Mouse (Mus musculus) gastrocnemius, postnatal 25 days (tissue): Measurements from ENCODE around the gene Stum. TPM values are rescaled to one million over a fixed set of nuclear protein-coding genes. Genes with fewer than 3 reads are reported as not detected.
"Not testable (repeated sequence)": the region's sequence is repeated elsewhere in the genome, so short reads cannot be mapped to it uniquely, and the experiment has no call there.

Experiments used
- DNase-seq: peaks from one replicate; pipeline ENCODE4 v3.0.0; 2022
- total RNA-seq, 2 experiments: library from RNA; stranded (reverse); gene quantifications; 1 replicate in 1 of 2; 2 replicates in 1 of 2; pipeline ENCODE4 v1.2.3; 2021

Stum gene
- total RNA-seq, 2 experiments from 2014 or later = 0.43 to 0.49 TPM

DNA sequence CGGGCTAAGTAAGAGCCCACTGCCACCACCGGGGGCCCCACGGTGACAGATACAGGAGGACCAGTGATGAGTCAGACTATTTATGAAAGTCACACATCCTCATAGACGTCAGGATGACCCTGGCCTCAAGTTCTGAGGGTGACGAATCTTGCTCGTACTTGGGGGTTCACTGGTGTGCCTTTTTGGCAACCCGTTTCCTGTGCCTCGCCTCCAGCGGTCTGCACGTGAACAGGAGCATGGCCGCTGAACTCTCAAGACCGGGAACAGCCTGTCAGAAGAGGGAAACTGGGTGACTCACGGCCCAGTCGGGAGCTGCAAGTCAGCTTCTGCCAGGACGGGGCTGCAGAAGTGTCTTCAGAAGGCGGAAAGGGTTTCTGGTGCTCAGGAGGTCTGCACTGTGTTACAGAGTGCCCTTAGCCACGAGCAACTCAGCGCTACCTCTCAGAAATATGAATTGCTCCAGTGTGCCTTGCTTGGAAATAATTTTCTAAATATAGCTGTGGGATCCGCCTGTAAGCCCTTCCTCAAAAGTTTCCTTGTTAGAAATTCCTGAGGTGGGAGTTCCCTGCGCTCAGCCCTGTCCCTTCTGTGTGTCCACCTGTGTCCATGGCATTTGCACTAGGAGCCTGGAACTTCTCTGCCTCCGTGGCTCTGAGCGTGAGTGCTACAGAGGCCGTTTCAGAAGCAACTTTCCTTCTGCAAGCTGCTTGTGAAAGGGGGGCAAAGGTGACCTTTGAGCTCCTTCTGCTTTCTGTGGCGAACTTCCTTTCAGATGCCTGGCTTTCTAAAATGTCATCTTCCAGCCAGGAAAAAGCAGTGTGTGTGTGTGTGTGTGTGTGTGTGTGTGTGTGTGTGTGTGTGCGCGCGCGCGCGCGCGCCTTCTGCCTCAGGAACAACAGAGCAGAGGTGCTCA is 79.4 kb downstream of the Stum start:
- DNase-seq = peak; percentile 65

DNA sequence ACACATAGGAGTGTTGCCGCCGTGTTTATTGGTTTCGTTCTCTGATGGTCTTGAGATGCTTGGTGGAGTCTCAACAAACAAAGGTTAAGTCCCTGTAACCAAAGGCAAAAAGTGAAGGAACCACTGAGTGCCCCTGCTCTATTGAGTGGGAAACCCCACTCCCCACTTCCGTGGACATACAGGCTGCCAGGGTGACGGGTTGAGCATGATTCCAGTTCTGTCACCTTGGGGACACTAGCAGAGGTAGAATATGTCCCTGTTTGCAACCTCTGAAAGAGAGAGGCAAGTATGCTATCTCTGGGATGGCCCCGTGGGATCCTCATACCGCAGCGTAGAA is 80.0 kb downstream of the Stum start:
- no peak for DNase-seq

GRCm38 (mm10) chr1:180402481-180403081 is 80.7 kb downstream of the Stum start:
- peak; percentile 62 for DNase-seq

DNA sequence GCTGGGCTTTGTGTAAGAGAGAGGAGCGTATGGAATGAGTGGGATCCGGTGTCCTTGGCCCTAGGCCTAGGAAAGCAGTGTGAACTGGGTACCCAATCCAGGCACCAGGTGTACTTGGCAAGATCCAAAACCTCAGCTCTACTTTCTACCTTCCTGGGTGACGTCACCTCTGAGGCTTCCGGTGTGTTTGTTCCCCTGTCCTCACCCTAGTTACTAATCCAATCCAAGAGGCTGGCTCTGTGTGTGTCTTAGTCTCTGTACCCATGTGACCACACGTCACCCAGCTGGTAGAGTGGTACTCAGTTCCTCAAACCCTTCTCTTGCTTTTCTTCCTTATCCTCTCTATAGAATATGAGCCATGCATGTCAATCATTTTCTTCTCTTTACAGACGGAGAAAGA is 81.6 kb downstream of the Stum start:
- no peak for DNase-seq

GRCm38 (mm10) chr1:180400691-180401455 is 82.4 kb downstream of the Stum start:
- no peak for DNase-seq

- no peak for DNase-seq
Observed at GRCm38 (mm10) chr1:180398446-180398845, 84.9 kb downstream of the Stum start.

DNA sequence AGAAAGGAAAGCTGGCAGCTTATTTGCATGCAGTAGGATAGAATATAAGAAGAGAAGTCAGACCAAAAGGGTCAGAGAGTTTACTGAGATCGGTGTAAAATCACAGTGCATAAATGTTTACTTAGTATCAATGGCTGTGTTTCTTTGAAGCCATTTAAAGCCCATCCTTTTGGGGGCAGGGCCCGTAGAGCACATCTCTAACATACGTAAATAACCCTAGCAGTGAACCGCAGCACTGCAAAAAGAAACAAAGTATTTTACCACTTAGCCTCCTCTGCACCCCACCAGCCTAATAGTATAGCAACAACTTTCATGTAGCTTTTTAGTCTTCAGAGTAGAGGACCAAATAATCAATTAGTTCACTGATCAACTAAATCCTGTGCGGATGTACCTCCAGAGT is 85.6 kb downstream of the Stum start:
- no peak for DNase-seq

- DNase-seq = peak; percentile 53
Observed at GRCm38 (mm10) chr1:180393873-180394272, 89.4 kb downstream of the Stum start.

DNA sequence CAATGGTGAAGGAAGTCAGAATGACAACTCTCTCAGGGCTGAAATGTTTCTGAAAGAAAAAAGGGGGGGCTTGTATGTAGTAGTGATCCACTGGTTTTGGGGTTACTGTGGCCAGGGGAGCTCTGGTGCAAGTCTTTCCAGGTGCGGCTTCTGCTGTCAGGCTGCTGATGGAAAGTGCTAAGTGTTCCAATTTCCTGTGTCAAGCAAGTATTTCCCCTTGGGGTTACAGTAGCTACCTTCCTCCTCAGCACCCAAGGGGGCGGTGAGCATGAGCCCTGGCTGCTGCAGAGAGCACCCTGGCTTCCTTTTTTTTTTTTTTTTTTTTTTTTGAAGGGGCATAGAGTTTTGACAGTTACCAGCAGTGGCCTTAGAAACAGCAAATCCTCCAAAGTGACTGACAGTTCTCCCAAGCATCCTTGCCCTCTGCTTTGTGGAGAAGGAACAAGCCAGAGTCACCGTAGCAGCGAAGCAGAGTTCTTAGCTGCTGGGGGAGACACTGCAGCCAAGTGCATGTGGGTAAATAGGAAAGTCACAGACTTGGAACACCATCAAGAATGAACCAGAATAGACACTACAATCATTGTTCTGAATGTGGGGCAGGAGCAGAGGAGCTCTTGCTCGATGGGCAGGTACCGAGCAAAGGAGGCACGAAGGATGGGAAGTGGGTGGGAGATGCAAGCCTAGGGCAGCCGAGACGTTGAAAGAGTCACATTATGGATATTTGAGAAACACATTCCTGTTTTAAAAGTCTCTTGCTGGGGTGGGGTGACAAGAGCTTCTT is 90.1 kb downstream of the Stum start:
- no peak for DNase-seq

DNA sequence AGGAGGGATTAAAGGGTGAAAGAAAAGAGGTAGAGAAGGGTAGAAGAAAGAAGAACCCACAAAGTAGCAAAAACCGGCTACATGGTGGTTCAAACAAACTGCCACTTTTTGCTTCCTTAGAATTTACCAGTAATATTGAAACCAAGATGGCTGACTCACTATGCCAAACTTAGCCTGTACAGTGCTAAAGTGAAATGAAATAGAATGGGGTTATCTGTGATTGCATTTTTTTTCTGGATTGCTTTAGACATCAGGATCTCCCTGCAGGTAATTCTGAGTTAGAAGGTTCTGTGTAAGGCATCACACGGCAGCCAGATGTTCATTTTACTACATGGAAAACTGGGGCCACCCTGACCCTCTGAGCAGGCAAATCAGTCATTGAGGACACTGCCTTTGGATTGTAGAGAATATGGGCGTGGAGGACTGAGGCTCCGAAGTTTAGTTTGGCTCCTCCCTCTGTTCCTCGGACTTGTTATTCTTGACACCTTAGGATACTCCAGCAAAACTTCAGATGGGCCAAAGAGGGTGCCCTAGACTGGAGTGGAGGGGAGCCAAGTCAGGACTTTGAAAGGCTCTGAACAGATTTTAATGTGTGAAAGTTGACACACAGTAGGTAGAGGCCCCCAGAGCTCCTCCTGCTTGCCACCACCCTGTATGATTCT is 91.0 kb downstream of the Stum start:
- DNase-seq = no peak

- no peak for DNase-seq
Observed at GRCm38 (mm10) chr1:180391575-180391945, 91.7 kb downstream of the Stum start.

- no peak for DNase-seq
Observed at GRCm38 (mm10) chr1:180390746-180391574, 92.3 kb downstream of the Stum start.

DNA sequence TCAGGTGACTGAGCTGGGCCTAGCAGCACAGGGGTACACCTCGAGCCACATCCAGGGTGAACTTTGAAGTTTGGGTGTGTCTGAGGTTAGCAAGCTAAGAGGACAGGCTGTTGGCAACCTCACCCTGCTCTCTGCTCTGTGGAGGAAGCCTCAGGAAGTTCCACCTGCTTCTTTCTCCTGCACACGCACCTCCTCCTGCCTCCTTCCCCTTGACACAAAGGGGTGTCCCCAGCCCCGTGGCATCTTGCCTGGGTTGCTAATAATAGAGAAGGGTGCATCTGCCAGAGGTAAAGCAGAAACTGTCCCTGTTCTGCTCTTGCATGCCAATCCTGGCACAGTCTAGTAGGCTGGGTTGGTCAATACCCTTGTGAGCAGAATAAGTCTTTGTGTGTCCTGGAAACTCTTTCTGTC is 93.0 kb downstream of the Stum start:
- peak; percentile 70 for DNase-seq

DNA sequence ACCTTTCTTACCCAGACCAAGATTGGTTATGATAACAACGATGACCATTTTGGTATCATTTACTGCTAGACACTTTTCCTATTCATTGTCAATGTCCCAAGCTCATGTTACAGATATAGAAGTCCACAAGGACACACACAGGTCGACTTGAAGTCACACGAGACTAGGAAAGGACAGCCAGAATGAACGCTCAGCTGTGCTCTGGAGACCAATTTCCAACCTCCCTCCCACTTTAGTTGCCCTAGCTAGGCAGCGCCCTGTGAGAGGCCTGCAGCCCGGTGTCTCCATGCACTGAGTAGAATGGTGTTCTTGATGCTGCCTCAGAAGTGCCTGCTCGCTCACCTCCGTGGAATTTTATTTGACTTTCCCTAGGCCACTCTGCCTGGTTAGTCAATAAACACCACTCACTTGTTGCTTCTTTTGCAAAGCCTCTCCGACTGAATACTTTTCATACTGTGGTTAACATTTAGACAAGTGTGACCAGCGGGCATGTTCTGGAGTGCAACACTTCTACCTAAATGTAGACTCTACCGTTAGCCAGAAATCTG is 94.0 kb downstream of the Stum start:
- DNase-seq = not testable (repeated sequence)

DNA sequence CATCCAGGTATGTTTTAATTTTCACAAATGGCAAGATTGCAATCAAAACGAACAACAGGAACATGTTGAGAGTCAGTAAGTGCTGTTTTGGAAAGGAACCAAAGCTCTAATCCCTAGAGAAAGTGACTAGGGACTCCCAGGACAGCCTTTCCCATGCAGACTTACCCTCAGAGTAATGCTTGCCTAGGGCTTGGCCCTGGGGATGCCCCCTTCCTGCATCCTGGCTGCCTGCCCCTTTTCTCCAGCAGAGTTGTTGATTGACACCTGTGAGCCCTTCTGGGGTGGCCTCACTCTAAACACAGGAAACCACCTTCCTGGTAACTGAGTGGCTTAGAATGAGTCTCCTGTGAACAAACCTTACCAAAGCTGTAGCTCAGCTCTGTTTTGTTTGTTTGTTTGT is 94.8 kb downstream of the Stum start:
- DNase-seq = no peak

GRCm38 (mm10) chr1:180387750-180388480 is 95.4 kb downstream of the Stum start:
- no peak for DNase-seq

DNA sequence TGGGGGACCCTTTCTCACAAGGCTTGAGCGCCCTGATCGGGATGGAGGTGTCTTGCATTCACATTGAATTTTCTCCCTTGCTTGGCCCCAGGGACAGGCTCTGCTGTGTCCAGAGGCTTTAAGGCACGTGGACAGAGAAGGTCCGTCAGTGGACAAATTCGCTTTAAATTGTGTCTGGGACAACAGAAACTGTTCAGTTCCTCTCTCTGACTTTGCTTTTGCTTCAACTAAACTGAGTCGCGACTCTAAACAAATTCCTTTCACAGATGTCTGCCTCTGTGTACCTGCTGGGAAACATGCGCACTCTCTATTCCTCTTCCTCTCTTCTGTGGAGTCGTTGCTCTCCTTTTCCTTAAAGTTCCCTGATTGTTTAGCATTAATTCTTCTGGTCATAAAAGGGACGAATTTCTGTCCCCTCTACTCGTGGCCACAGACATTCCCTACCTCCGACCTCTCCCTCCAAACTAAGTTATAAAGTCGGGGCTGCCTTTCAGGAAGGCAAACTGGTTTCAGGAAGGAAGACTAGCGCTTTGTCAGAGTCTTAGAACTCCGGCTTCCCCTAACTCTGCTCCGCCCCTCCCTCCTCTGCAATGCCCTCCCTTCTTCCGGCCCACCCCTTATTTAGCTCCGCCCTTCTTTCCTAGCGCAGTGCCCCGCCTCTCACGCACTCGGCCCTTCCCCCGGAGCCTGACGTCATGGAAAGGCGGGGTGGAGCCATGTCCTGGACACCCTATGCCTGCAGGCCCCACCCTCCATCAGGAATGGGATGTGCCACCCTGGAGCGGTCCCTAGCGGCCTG is 96.2 kb downstream of the Stum start:
- peak; percentile 98 for DNase-seq

- no peak for DNase-seq
Observed at GRCm38 (mm10) chr1:180385308-180385707, 98.0 kb downstream of the Stum start.

- no peak for DNase-seq
Observed at GRCm38 (mm10) chr1:180384486-180384885, 98.8 kb downstream of the Stum start.
